ENCODE assay signal across 8 mouse cellular contexts in genomic region chr14:21741786-21742185, GRCm38 (mm10). TPM values are rescaled to one million over a fixed set of nuclear protein-coding genes. Genes with fewer than 3 reads are reported as not detected.
DNase-seq lines count a peak whose midpoint lies in the region; ATAC-seq and TF ChIP-seq lines count a peak whose summit lies in the region.

No protein-coding gene starts in this region.

- WGBS in hindbrain, postnatal 0 days = 13% methylated on average over 4 of the region's 4 CpGs

- H3K36me3 ChIP-seq in hindbrain, postnatal 0 days (ENCODE audit: insufficient read depth, low read length) = no peaks in the 10 kb centered on the region

- TF ChIP-seq CTCF in hindbrain, postnatal 0 days (IDR thresholded peaks at IDR 0.05; ENCODE audit: low read depth) = peak; percentile 99

- H3K27ac ChIP-seq in hindbrain, postnatal 0 days = no peak overlapping the region

- DNase-seq in gastrocnemius, adult 8-10 months (ENCODE audit: low spot score in 2 of 2) = peak; percentile 54 to 73
- peak; percentile 91 for DNase-seq in hindbrain, postnatal 0 days (ENCODE audit: low spot score)
- peak; percentile 73 for DNase-seq in left cerebral cortex, adult 11 months (ENCODE audit: low spot score)
- DNase-seq in lung, postnatal 4 days = peak; percentile 80 to 88
- peak; percentile 76 for DNase-seq in retina, postnatal 7 days (ENCODE audit: low read depth, low spot score)
- DNase-seq in urinary bladder, adult 2 months (ENCODE audit: low spot score) = peak; percentile 70

- H3K4me3 ChIP-seq in hindbrain, postnatal 0 days (ENCODE audit: low read length) = no peak overlapping the region

- H3K4me1 ChIP-seq in hindbrain, postnatal 0 days (ENCODE audit: insufficient read depth, low read length) = no peaks in the 10 kb centered on the region

- H3K9me3 ChIP-seq in hindbrain, postnatal 0 days (ENCODE audit: low read length) = no peaks in the 10 kb centered on the region

- no peak overlapping the region for H3K4me2 ChIP-seq in hindbrain, postnatal 0 days (ENCODE audit: low read depth, low read length)

- no peaks in the 10 kb centered on the region for H3K27me3 ChIP-seq in hindbrain, postnatal 0 days (ENCODE audit: insufficient read depth, low read length)

- H3K9ac ChIP-seq in hindbrain, postnatal 0 days (replicated peaks; ENCODE audit: low read length) = no peak overlapping the region

- peak; percentile 86 for ATAC-seq in activated CD4-positive, CD25-positive, alpha-beta regulatory T cell, adult 4 months
- peak; percentile 67 for ATAC-seq in common myeloid progenitor, adult 5-6 weeks (replicated peaks; ENCODE audit: low read depth, poor library complexity, severe bottlenecking)
- ATAC-seq in hindbrain, postnatal 0 days = peak; percentile 86

RNA-seq across cellular contexts. Expression of gene Samd8, which starts 8.5 kb away (rescaled TPM):
- polyA plus RNA-seq in activated CD4-positive, CD25-positive, alpha-beta regulatory T cell, adult 4 months (2017; shearing (Covaris generic)) = 1 to 10 TPM; 4.0 to 5.1 TPM
- total RNA-seq in common myeloid progenitor, adult 5-6 weeks (2017) = 7.2 and 9.1 TPM in 2 replicates
- total RNA-seq in gastrocnemius, adult 8-10 months (2022) = 10 to 100 TPM; 67.9 to 82.1 (median 78.9) TPM
- total RNA-seq in hindbrain, postnatal 0 days (2014; rRNA removed) = 62.4 and 71.8 TPM in 2 replicates
- 24.9 and 25.5 TPM in 2 replicates for polyA plus RNA-seq in hindbrain, postnatal 0 days (2015; fragmentation: Nextera tagmentation; extraction: Ambion mirVana)
- 9.6 and 10.4 TPM in 2 replicates for polyA plus RNA-seq in urinary bladder, adult 2 months (2012; rRNA removed)

RNA-seq across cellular contexts. Expression of gene Dusp13, which starts 9.2 kb away (rescaled TPM):
- polyA plus RNA-seq in activated CD4-positive, CD25-positive, alpha-beta regulatory T cell, adult 4 months (2017; shearing (Covaris generic)) = not detected
- total RNA-seq in common myeloid progenitor, adult 5-6 weeks (2017) = not detected in 2 replicates
- 100 to 1,000 TPM; 220 to 268 (median 238) TPM for total RNA-seq in gastrocnemius, adult 8-10 months (2022)
- total RNA-seq in hindbrain, postnatal 0 days (2014; rRNA removed) = not detected in 2 replicates
- 0.25 and 0.71 TPM in 2 replicates for polyA plus RNA-seq in hindbrain, postnatal 0 days (2015; fragmentation: Nextera tagmentation; extraction: Ambion mirVana)
- polyA plus RNA-seq in urinary bladder, adult 2 months (2012; rRNA removed) = 0.33 TPM in 1 of 2 replicates, not detected in the other

RNA-seq across cellular contexts. Expression of gene Dupd1, which starts 27.4 kb away (rescaled TPM):
- not detected for polyA plus RNA-seq in activated CD4-positive, CD25-positive, alpha-beta regulatory T cell, adult 4 months (2017; shearing (Covaris generic))
- total RNA-seq in common myeloid progenitor, adult 5-6 weeks (2017) = not detected in 2 replicates
- 10 to 100 TPM; 23.7 to 47.1 (median 35.0) TPM for total RNA-seq in gastrocnemius, adult 8-10 months (2022)
- not detected in 2 replicates for total RNA-seq in hindbrain, postnatal 0 days (2014; rRNA removed)
- 0.29 TPM in 1 of 2 replicates, not detected in the other for polyA plus RNA-seq in hindbrain, postnatal 0 days (2015; fragmentation: Nextera tagmentation; extraction: Ambion mirVana)
- polyA plus RNA-seq in urinary bladder, adult 2 months (2012; rRNA removed) = not detected in 2 replicates

Comparison
In these comparisons a context has a peak if more than half of its experiments do, and no peak if none do; other contexts are left out.
1. RNA of gene Dusp13, which starts 9.2 kb away (total RNA-seq): 220 to 268 TPM in gastrocnemius, adult 8-10 months; not detected in common myeloid progenitor, adult 5-6 weeks and not detected in hindbrain, postnatal 0 days; every median in the first group is over 100 times any median in the second.
2. RNA of gene Dupd1, which starts 27.4 kb away (total RNA-seq): 23.7 to 47.1 TPM in gastrocnemius, adult 8-10 months; not detected in common myeloid progenitor, adult 5-6 weeks and not detected in hindbrain, postnatal 0 days; every median in the first group is over 10 times any median in the second.
3. Peak in every context shown above with its lines, with median percentiles within 50 percentile points of each other: ATAC-seq and DNase-seq.